Mouse (Mus musculus) c-Kit-positive CD71-negative TER-119-negative erythroid progenitor cells, embryonic 14.5 days (primary cell): ENCODE measurements around the gene Epsti1.

ENCODE experiments used
- DNase-seq: peaks from one replicate; pipeline ENCODE4 v3.0.0-alpha.2; 2013; ENCODE audit warnings: low read depth

The Epsti1 gene

DNA sequence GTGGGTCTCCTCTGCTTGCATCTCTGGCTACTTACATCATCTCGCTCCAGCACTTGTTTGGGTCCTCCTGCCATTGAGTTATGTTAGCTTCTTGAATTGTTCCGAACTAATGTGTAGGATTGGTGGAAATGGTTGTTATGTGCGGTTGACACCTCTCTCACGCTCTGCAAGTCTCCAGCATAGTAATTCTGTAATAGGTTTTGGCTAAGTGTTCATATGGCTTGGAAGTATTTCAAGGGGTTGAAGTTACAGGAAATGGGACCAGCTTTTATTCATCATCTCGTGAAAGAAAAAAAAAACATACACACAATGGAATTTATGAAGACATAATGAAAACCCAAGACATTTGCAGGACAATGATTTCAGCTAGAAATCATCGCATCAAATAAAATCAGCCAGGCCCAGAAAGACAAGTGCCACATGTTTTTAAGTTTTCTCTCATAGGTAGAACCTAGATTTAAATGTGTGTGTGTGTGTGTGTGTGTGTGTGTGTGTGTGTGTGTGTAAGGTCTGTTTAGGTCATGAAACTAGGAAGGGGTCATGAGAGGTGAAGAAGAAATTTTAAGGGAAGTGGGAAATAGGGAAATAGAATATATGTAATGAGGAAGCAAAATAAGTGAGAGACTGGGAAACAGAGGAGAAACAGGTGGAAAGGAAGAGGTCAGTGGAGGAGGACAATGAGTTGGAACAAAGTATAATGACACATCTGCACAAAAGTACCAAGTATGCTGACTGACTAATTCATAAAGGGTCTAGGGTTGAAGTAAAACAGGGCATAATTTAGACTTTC is 19.2 kb downstream of the Epsti1 start:
- DNase-seq: no peak

DNA sequence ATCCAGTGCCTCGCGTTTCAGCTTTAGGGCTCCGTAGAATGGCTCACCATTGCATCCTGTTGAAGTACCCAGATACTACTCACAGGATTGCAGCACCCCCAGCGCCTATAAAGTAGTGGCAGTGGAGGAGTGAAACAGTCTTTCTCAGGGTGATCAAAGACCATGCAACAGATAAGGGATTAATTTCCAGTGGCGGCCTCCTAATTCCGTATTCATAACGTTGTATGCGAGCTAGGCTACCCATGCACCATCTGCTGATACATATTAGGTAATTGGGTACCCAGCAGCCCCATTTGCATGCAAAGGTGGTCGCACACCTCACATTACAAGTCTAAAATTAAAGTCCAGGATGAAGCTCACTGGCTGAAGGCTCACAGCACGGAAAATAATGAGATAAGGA is 21.4 kb downstream of the Epsti1 start:
- DNase-seq: no peak

DNA sequence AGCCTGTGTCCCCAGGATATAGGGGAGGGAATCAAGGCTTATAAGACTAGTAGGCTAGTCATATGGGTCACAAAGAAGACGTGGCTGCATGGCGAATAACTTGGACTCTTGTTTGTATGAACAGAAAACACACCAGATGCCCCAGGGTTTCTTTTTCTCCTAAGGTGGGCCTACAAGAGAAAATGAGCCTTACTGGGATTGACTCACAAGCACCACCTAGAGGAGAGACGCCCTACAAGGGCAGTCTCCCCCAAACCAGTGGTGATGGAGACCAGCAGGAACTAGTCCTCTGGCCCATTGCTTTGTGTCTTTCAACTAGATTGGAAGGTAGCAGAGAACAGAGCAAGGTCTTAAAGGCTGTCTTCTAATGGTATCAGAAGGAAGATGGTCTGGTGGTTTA is 22.7 kb downstream of the Epsti1 start:
- peak; percentile 20 for DNase-seq

DNA sequence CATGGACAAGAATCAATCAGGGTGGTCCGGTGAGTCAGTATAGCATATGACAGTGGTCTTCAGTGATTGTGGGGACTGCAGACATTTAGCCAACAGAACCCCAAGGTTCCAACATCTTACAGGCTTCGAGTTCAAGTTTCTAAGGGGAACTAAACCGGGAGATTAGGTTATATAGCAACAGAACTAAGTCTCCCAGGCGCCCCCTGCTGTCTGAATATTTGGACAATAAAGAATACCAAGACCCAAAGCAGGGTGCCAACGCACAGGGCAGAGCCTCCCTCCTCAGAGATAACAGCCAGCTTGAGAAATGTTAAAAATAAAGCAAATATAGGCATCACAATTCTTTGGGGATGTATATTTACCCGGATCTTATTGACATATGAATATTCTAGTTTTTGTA is 24.0 kb downstream of the Epsti1 start:
- DNase-seq: peak; percentile 51

DNA sequence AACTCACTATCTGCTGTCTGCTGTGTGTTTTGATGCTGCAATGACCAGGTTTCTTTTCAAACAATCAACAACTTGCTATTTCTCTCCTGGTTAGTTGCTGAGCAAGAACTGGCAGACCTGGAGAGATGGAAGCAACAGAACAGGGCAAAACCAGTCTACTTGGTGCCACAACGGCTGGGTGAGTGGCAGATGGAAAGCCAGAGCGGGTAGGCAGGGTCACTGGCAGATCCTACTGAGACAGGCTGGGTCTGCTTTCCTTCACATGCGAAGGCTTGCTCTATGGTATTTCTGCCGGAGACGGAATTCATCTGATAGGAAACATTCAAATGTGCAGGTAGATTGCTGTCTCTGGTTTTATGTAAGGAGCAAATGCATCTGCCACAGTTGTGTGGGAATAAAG is 24.6 kb downstream of the Epsti1 start:
- DNase-seq: no peak

DNA sequence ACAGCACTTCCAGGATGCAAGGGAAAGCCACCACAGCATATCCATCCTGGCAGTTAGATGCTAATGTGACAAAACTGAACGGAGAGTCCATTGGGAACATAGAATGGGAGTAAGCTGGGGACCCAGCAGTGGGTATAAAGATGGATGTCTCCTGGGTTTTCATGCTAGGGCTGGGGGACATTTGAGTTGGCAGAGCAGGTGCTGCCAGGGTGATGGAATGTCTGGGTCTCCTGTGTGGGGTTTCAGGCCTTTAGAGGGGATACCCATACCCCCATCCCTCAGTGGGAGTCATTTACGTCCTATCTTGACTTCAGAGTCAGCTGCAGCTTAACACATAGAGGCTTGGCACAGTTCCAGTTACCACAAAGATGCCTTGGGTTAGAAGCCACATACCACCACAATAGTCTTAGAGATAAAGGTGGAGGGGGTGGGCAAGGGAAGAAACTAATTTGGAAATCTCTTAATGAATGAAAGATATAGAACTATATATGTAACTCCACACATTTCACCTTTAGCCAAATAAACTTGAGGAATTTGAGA is 25.2 kb downstream of the Epsti1 start:
- no peak for DNase-seq

DNA sequence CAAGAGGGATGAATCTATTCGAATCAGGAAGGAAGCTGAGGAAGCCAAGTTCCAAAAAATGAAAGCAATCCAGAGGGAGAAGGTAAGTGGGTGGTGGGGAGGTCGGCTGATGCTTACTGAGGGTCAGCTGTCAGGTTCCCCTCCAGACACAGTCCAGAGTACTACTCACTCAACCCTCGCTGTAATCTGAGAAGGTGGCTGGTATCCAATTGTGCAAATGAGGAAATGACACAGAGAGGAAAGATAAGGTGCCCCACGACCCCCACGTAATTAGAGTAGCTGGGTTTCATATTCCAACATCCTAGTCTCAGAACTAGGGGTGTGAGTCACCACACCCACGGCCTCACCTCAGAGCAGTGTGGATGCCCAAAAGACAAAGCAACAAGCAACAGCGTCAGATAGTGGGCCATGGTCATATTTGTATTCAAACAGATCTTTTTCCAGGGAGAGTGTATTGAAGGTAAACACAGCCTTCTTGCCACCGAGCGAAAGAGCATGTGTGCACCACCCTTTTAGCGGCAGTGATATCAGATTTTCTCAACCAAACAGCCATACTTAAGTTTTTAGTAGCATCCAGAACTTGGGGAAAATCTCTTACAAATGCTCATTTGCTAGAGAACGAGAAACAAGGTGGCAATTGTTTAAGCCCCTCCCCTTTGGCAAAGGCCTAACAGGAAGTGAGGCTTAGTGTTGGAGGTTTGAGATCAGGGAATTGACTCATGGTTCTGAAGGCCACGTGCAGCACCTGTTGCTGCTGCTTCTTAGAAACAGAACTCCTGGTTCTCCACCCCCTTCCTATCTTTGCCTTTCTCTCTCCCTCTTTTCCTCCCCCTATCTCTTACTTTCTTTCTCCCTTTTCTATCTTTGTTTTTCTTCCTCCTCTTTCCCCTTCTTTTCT is 28.4 kb downstream of the Epsti1 start:
- DNase-seq: no peak

DNA sequence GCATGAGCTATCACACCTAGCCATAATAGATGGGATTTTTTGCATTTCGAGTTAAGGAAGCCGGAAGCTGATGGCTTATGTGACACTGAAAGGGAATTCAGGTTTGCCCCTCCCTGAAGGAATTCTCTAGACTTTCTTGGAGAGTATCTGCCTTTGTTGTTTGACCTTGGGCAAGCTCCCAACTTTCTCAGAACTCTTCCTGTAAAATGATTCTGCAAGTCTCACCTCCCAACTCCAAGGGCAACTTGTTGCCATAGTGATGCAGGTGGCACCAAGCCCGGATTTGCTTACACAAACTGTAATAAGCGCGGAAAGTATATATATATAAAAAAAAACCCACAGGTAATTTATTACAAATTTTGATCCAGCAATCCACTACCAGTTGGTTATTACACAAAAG is 29.2 kb downstream of the Epsti1 start:
- DNase-seq: no peak

DNA sequence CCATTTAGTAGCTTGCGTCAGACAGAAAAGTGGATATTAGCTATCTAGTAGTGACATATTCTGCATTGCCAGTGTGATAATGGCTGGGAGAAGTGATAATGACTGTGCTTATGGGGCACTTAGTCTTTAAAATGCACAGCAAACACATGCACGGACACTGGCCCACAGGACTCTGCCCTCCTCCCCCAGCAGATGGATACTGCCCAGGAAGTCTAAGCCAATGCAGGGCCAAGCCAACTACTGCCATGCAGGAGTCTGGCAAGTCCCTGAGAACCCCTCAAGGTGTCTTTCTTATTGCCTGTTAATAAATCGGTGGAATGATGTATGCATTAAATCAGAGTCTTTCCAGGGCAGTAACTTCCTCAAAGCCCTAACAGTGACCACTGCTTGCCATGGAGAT is 30.4 kb downstream of the Epsti1 start:
- no peak for DNase-seq

DNA sequence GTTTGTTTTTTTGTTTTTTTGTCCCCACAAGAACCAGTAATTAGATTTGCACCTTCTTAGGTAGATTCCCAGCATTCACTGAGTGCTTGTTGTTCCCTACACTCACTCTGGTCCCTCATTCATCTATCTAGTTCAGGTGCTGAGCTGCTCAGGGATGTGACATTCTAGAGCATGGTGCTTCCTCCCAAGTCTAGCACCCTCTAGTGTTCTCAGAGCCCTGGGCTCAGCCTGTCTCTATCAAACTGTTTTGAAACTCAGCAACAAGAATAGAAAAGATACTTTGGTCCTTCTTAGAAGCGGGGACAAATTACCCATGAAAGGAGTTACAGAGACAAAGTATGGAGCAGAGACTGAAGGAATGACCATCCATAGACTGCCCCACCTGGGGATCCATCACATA is 37.1 kb downstream of the Epsti1 start:
- DNase-seq: no peak

DNA sequence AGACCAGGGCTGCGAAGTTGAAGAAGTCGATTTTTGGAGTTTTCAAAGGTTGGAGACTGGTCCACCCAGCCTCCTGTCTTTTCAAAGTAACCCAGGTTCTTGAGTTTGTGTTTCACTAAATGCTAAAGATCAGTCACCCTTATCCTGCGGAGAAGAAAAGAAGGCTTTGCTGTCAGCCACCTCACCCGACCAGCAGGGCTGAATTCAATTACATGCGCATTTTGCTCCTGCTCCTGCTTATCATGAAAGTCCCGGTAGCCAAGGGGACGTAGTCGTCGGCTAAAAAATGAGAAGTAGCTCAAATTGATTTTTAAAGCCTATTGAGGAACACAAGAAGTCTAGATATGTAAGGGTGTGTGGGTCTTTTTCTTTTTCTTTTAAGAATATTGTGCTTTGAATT is 38.2 kb downstream of the Epsti1 start:
- no peak for DNase-seq

DNA sequence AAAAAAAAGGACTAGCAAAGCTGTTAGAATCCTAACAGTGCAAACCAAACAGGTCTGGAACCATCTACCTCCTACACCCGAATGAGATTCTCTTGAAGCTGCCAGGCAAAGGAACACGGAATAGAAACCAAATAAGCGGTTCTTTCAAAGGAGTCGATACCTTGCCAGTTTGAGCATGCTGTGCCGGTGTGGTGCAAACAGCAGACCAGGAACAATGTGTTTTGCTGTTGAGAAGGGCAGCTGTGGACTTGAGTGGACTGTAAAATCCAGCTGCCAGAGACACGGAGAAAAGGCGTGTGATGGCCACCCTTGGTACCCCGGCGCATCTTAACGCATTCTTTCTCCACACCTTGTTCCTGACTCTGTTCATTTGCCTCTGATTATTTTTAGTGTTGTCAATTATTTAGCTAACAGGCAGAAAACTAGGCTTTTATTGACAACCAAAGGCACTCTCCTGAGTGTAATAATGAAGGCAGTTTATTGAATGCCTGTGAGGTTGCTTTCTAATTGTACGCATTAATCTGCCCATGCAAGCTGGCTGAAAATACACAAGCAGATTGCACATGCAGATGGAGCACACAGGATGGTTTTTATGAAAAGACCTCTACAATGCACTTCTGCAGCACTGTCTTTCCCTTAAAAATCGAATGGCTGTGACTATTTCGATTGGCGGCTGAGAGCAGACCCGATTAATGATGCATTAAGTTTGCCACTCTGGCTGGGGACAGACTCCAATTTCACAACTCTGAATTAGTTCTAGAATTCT is 38.9 kb downstream of the Epsti1 start:
- no peak for DNase-seq

DNA sequence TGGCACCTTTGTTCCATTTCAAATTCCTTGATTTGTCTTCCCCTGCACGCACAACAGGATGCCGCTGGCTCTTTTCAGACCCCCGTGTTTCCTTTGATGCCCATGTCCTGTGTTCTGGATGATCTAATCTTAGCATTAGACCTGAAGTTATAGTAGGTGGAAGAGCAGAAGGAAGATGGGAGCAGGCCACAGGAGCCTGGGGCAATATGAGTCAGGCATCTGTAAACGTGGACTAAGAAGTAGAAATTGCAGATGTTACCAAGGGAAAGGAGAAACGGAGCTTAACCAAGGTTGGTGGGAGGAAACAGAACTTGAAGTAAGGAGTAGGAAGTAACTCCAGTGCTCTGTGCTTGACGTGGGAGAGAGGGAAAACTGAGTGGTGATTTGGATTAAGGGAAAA is 57.7 kb downstream of the Epsti1 start:
- DNase-seq: no peak

DNA sequence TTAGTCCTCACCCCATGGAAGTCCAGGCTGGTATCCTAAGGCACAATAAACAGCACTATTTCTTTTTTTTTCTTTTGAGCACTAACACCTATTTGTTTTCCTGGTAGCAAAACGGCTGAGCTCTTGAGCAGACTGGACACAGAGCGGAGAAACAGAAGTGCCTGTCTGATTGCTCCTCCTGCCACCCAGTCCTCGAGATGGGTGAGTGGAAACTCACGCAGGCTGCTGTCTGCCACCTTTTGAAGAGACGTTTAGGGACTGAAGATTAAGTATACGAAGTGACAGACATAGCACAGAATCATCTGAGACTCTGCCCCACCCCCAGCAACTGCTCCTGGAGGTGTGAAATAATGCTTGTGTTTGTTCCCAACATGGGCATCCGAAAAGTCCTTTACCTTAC is 59.5 kb downstream of the Epsti1 start:
- DNase-seq: no peak

DNA sequence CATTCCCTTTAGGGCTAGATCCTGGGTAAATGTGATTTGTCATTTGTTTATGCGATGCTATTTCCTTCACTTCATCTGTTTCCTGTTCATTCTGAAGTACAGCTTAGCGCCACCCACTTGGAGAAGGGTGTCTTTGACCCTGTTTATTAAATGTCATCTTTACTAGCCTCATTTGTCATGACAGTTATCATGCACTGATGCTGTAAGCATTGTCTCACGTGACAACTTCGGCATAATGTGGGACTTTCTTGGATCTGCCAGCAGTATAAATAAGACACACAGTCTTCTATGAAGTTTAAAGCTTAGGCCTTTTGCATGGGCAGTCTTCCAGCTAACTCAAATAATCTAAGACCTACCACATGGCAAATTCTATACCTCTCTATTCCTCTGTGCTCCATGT is 67.3 kb downstream of the Epsti1 start:
- DNase-seq: no peak

DNA sequence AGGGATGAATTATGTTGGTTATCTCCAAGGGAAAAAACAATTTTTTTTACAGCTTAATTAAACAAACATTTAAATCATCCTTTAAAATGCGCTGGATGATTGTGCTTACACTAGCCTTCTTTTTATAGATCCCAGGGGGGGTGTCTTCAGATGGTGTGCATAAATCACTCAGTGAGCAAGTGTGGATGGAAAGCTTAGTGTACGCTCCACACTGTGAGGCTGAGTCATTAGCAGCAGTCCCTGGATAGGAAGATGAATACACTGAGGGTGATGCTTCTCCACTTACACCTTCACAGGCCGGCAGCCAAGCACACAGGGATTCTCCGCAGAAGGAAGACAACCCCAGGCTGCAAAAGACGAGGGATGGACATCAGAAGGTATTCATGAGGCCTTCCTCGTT is 70.2 kb downstream of the Epsti1 start:
- DNase-seq: no peak

DNA sequence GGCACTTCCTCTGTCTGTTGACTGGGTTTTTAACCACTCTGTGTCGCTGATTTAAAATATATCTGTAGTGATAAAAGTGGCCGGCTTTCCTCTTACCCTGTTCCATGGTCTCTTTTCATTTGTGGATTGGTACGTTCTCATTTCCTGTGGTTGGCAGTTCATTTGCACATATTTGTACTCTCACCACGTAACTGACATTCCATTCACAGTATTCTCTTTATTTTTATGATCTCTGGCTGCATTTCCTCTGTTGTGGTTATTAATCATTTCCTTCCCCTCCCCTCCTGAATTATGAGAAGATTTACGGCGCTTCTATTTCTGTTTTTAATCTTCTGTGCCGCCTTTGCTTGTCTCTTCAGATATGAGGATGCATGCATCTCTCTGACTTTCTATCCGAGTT is 71.7 kb downstream of the Epsti1 start:
- DNase-seq: no peak

DNA sequence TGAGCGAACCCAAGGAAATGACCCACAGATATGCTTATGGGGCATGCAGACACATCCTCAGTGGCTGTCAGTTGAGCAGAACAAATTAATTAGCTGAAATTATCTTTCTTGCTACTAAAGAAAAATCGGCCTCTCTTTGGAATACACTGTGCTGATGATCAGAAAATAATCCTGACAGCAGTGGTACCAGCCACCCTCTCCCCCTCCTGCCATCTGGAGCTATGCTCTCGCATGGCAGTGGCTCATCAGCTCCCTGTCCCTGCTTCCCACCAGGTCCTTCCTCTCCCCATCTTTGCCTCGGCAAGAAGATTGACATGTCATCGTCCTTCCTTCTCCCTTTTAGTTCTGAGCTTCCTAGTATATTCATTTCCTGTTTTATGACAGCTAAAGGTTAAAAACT is 77.5 kb downstream of the Epsti1 start:
- no peak for DNase-seq

DNA sequence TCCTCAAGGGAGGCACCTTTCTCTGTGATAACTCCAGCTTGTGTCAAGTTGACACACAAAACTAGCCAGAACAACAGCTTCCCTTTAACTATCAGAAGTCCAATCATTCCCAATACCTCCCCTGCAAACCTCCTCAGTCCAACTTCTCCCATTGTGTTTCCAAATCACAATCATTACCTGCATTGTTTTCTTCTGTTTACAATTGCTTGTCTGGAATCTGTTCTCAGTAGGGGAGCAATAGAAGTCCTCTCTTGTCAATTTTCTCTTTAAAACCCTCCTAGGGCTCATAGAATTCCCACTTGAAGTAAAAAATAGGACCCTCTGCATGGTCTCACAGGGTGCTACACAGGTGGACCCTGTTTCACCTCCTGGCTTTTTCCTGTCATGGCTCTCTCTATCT is 93.7 kb downstream of the Epsti1 start:
- DNase-seq: no peak

DNA sequence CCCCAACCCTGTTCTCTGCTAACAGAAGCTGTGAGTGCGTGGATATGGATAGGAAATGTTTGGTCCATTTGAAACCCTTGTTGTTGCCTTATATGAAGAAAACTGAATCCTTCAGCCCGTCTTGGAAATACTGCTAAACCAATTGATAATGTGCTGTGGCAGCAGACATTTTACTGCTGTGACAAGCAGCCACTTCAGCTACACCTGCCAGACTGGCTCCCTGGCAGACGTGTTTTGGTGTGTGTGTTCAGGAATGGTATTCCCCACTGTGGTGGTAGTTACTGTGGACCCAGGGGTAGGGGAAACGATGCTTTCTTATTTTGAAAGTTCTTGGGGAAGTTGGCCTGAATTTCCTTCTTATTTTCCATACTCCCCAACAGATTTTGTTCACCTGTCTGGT is 100.4 kb downstream of the Epsti1 start:
- no peak for DNase-seq

DNA sequence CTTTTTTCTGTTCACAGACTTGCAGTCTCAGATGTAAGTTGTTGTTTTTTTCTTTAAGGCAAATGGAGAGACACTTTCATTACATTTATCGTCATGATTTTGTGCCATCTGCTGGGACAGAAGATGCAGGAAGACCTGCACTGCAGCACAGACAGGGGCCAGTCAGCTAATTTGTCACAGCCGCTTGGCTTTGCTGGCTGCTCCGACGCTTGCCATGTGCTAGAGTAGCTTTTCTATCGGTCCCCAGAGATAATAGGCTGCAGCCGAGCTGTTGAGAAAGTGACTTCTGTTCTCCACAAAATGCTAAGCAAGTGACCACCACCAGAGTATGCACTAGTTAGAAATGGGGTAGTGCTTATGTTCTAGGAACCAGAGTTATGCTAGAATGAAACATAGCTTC is 104.0 kb downstream of the Epsti1 start:
- DNase-seq: no peak

DNA sequence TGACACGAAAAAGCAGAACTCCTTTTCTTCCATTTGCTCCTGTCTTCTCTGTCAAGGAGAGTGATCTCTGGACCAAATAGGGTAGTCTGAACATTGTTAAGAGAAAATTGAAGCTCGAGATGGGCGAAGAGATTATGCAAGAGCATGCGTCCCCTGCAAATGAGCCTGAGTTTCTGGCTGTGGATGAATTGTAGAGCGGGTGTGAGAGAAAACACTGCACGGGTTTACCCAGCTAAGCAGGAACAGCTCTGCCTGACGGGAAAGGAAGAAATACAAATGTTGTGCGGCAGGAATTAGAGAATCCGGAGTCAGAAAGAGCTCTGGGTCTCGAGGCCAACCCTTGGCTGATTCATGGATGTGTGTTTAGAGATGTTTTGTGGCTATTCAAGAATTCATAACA is 107.8 kb downstream of the Epsti1 start:
- no peak for DNase-seq
